Mouse (Mus musculus): ENCODE data around the gene Fam205c.
"Not testable (repeated sequence)": the region's sequence is repeated elsewhere in the genome, so short reads cannot be mapped to it uniquely, and the experiment has no call there.

The Fam205c gene

GRCm38 (mm10) chr4:42877657-42878056 is 3.6 kb upstream of the Fam205c start:
- no peak for DNase-seq (ENCODE audit: low spot score)

GRCm38 (mm10) chr4:42876586-42877291 is 2.7 kb upstream of the Fam205c start:
- no peak for DNase-seq (ENCODE audit: low spot score)

DNA sequence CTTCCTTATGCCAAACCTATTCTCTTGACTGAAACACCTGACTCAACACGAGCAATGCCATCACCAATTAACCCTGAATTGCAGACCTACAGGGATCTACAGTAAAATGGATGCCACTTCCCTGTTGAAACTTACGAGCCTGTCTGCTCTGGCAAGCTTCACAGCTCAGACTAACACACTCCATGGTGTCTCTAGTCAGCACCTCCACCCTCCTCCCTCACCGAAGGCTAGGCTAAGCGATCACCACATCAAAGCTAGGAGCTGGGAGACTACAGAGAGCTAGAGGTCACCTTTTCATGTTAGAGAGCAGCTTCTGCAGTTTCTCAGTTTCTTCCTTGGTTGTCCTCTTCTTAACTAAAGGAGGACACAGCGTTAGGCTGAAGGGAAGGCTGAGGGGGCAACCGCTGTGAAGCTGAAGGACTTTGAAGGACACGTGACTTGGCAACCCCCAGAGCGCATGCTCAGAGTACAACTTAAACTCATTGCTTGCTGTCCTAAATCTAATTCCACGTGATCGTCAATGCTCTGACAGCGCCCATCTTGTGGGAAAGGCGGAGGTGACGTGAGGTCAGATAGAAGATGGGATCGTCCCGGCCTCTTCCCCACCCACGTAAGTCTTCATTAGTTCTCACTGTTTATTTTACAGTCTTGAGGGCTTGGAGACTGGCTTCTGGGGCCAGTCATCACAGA is 1.1 kb downstream of the Fam205c start:
- no peak for DNase-seq (ENCODE audit: low spot score)

DNA sequence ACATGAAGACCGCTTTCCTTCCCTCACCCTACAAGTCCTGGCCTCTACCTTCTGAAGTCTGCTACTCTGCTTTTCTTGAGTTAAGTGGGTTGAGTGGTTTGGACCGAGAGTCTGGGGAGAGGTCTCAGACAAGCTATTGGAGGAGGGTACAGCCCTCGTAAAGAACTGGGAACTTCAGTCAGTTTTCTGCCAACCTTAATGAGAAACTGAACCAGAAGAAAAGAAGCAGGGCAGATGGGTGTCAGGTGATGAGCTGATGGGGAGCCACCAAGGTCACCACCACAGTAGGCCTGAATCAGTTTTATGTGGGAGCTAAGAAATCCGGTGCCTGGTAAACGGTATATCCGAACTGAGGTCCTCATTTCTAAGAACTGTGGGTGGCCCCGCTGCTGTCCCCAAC is 1.9 kb downstream of the Fam205c start:
- DNase-seq (ENCODE audit: low spot score): no peak

DNA sequence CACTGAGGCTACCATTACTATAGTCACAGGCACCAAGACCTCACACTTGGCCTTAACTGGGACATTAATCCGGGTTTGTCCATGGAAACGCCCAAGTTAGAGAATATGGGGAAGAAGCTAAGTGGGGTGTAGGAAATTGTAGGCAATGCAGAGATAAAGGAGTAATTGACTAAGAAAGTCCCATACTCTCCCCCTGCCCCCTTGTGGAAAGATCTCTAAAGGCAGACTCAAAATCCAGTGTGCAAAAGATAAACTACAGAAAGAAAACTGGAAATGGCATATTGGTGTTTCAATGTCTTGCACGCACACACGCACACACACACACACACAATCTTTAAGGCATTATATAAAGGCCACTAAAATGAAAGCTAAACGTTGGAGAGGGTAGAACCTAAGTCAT is 3.3 kb downstream of the Fam205c start:
- DNase-seq (ENCODE audit: low spot score): no peak

- no peak for DNase-seq (ENCODE audit: low spot score)
These were observed 5.8 kb downstream of the Fam205c start for GRCm38 (mm10) chr4:42868193-42868592.

DNA sequence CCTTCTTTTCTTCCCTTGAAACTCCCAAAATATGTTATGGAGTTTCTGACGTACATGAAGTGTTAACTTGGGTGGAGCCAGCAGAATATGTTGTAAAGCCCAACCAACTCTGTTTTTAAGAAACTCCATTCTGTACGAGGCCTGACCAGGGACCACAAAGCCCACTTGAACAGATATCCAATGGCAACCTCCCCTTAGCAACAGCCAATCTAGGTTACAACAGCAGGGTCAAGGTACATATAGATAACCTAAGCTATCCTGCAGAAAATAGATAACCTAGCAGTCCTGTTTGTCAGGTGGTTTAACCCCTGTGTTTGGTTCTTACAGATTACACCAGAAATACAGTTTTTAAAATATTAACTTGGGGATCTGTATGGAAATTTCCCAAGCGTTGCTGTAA is 6.6 kb downstream of the Fam205c start:
- no peak for DNase-seq (ENCODE audit: low spot score)

DNA sequence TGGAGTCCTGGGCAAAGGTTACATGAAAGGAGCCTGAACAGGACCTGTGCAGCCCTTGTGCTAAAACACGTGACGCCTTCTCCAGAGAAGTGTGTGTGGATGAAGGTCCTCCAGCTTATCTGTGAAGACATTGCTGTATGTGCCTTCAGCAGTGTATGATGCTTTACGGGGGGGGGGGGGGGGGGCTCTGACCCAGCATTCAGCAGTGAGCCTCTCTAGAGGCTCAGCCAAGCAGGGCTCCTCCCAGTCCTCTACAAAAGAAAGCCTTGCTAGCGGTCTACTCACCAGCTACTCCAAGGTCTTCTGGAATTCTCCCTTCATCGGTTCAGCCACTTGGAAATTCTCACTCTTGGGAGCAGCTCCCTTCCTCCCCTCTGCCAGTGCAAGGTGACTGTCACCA is 10.5 kb downstream of the Fam205c start:
- not testable (repeated sequence) for DNase-seq (ENCODE audit: low spot score)

DNA sequence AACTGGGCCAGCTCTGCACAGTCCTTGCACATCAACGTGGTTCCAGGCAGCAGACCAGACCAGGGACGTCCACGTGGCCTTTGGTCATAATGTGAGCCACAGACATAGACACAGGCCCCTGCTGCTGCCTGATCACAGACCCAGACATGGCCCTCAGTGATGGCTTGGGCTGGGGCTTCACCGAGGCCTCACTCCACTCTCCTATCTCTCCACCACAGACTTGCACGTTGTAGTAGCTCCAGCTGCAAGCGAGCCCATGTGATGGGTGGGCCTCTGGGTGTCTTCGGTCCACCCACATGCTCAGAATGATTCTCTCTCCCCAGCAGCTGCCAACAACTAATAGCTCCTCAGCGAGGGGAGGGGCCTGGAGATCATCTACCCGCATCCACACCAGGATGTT is 13.6 kb downstream of the Fam205c start:
- DNase-seq (ENCODE audit: low spot score): not testable (repeated sequence)

DNA sequence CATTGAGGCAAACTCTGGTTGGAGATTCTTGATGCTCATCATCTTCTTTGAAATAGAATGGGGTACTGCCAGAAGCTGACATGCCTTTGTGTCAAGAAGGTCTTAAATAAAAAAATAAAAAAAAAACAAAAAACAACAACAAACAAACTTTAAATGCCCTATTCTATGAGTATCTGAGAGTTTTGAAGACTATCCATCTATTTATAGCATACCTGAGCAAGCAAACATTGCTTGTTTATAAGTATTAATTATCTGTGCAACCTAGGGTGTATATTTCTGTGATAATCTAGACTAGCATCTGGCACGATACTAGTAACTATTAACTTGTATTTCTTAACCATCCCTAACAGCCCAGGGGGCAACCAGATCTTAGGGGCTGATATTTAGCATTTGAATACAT is 17.4 kb downstream of the Fam205c start, which contains the start of gene Gm12394:
Gene Gm12394, minus strand, starts transcription at position 101 of the 400 bp plus-strand sequence.
- DNase-seq (ENCODE audit: low spot score): not testable (repeated sequence)

DNA sequence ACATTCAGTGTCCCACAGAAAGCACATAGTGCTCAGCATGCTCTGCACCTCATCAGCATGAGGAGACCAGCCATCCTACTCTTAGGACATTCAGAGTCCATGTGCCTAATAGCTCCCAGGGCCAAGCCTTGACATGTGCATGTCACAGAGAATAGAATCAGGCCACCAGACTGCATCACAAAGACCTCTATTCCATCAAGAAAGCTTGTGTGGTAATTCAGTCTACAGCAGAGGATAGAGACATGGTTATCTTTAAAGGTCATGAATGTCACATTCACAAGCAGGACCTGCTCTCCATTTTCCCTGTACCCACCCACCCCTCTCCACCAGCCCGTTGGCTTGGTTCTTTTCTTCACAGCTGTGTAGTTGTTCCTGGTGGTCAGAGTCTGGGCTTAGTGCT is 20.2 kb downstream of the Fam205c start, which contains the start of gene Fam205a1:
Gene Fam205a1, minus strand, starts transcription at position 101 of the 400 bp plus-strand sequence.
- DNase-seq (ENCODE audit: low spot score): not testable (repeated sequence)
